Mouse (Mus musculus): Measurements from ENCODE around the gene Dennd4a.

The Dennd4a gene

DNA sequence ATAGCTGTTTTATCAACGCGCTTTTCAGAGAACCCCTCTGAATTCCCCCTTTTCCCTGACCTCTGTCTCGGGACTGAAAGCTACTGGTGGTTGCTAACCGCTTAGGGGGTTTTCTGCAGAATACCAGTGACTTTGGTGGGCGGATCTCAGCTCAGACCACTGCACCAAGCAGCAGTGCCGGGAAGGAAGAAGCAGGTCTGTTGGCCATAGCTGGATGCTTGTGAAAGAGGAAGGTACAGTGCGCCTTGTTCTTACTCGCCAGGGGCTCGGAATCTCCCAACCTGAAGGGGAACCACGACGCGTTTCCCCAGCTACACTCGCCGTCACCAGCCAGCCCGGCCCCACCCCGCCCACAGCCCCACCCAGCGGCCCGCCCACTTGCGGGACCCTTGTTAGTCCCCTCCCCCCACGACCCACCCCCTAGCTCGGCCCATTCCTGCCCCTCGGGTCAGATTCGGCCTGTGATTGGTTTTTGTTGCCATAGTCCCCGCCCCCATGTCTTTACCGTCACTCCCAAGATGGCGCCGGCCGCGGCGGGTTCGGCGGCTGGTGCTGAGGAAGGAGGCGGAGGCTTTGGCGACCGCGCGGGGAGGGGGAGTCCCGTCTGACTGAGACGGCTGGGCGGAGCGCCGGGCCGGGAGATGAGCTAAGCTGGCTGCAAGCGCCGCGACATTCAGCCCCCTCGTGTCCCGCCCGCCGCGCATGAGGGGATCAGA is at the start of gene Dennd4a:
Gene Dennd4a (plus strand): TSS at position 519 of the 716 bp plus-strand sequence.
- CTCF ChIA-PET, result interaction anchor here (0.6 to 2.8 kb wide), 6 partner anchors 11 to 22 kb away, joined by 3 to 11 read pairs (median 4); no protein-coding TSS in a partner anchor

- CTCF ChIA-PET, result no interaction called here
Measured at GRCm38 (mm10) chr9:64764824-64765223, 46.3 kb upstream of the Dennd4a start.

- CTCF ChIA-PET, result no interaction called here
Measured at GRCm38 (mm10) chr9:64766136-64766535, 45.0 kb upstream of the Dennd4a start.

GRCm38 (mm10) chr9:64767796-64768195 is 43.3 kb upstream of the Dennd4a start:
- CTCF ChIA-PET, result interaction anchor here (0.5 to 0.6 kb wide), 2 partner anchors 35 to 42 kb away, joined by 3 to 6 read pairs; no protein-coding TSS in a partner anchor

DNA sequence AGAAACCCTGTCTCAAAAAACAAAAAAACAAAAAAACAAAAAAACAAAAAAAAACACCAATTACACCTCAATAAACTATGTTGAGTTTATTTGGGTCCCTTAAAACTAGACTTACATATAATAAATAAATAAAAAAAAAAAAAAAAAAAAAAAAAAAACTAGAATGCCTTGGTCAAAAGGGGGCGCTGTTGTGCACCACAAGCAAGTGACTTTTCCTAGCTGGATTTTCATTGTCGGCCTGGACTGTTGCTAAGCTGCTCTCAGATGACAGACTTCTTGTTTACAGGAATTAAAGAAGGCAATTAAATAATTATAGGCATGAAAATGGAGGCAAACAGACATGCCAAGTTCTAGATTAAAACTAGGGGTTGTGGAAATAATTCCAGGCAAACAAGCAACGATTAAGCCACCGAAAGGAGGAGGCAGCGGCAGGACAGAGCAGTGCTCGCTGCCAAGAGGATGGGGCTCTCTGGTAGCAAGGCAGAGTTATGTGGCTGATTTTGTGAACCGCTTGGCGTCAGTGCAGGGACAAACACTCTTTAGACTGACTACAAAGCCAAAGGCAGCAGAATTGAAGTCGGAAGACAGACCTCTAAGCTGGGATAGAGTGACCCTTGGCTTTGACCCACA is 42.0 kb upstream of the Dennd4a start:
- CTCF ChIA-PET, result interaction anchor here (0.7 to 0.8 kb wide), 3 partner anchors 35 to 342 kb away, joined by 3 to 5 read pairs (median 4); no protein-coding TSS in a partner anchor

DNA sequence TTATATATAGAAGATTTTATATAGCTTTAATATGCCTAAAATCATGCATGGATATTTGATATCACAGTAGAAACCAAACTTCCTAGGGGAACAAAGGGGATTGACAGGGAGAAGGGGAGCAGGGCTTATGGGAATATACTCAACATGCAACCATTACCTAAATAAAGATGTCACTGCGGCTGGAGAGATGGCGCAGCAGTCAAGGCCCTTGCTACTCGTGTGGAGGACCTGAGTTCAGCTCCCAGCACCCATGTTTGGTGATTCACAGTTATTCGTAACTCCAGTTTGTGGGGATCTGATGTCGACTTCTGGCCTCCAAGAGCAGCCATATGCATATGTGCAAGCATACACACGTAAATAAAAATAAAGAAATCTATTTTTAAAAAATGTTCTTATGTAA is 41.2 kb upstream of the Dennd4a start:
- CTCF ChIA-PET, result no interaction called here

- CTCF ChIA-PET, result no interaction called here
Measured at GRCm38 (mm10) chr9:64770411-64770849, 40.7 kb upstream of the Dennd4a start.

GRCm38 (mm10) chr9:64771236-64771635 is 39.9 kb upstream of the Dennd4a start:
- CTCF ChIA-PET, result no interaction called here

DNA sequence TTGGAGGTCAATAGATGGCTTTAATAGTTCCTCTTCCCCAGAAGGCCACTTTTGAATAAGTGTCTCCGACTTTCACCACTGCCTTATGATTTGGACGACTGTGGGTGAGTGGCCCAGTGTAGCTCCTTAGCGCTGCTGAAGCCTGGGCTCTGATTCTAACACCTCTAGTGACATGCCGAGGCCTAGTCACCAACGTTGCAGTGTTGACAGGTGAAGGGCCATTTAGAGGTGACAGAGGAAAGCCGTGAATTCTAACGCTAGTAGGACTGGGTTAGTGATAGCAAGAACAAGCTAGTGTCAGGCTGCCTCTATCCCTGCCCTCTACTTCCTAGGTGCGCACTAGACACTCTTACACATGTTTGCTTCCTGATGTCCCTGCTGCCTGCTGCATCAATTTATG is 37.9 kb upstream of the Dennd4a start:
- CTCF ChIA-PET, result no interaction called here

DNA sequence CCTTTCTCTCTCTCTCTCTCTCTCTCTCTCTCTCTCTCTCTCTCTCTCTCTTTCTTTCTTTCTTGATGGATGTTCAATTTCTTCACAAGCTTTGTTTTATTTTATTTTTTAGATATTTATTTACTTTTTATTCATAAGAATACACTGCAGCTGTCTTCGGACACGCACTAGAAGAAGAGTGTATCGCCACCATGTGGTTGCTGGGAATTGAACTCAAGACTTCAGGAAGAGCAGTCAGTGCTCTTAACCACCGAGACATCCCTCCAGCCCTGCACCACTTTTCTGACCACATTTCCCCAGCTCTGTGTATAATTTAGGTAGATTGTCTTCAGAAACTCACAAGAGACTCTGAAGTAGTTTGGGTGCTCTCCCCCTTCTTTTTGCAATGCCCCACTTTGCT is 37.2 kb upstream of the Dennd4a start:
- CTCF ChIA-PET, result no interaction called here

DNA sequence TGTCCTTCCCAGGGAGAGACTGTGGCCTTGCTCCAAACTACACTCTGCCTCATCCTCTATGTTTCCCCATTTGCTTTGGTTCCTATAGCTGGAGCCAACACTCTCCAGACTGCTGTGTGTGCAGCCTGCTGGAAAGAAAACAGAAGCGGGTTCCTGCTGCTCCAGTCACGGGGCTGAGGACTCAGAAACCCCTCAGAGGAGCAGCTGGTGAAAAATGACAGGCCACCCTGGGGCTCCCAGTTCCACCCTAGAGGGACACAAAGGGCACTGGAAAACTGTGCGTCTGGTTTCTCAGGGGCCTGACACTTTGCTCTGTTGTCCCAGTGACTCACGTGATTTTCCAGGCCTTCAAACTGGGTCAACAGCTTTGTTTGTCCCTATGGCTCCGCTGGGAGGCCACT is 36.7 kb upstream of the Dennd4a start:
- CTCF ChIA-PET, result no interaction called here

GRCm38 (mm10) chr9:64774883-64775282 is 36.3 kb upstream of the Dennd4a start:
- CTCF ChIA-PET, result no interaction called here

- CTCF ChIA-PET, result no interaction called here
Measured at GRCm38 (mm10) chr9:64775491-64775890, 35.6 kb upstream of the Dennd4a start.

DNA sequence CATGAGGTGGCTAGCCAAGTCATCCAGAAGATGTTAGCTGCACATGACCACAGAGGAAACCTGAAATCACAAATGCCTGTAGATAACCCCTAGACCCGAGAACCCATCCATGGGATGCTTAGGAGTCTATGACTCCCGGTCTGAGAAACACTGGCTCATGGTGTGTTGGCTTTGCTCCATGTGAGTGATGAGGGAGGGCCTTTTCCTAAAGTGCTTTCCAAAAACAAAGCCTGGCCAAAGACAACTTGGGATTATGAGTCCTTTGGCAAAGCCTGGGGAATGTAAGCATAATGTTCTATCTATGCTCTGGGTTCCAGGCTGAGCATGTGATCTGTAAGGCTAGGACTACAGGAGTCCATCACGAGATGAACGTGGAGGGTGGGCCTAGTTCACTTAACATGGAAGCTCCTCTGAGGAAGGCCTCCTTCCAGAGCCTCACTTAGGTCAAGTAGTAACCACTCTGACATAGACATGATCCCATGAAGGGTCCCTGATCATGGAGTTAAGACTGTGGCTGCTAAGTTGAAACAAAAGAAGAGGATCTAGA is 33.6 kb upstream of the Dennd4a start:
- CTCF ChIA-PET, result no interaction called here

DNA sequence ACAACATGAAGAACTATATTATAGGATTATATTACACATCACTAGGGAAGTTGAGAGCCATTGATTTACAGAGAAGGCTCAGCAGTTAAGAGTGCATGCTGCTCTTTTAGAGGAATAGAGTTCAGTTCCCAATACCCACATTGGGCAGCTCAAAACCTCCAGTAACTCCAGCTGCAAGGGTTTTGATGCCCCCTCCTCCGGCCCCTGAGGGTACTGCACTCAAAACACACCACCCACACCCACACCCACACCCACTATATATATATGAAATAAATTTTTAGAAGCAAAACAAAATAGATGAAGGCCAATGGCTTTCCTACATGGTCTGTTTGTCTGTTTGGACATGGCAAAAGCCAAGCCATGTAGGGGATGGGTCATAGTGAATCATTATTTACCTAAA is 33.0 kb upstream of the Dennd4a start:
- CTCF ChIA-PET, result interaction anchor here (0.6 kb wide), 1 partner anchor 1038 kb away, joined by 4 read pairs; no protein-coding TSS in a partner anchor

- CTCF ChIA-PET, result interaction anchor here (0.6 to 0.9 kb wide), 2 partner anchors 124 to 449 kb away, joined by 3 to 11 read pairs; no protein-coding TSS in a partner anchor
Measured at GRCm38 (mm10) chr9:64779628-64780027, 31.5 kb upstream of the Dennd4a start.

- CTCF ChIA-PET, result interaction anchor here (0.7 kb wide), 1 partner anchor 58 kb away, joined by 3 read pairs; no protein-coding TSS in a partner anchor
Measured at GRCm38 (mm10) chr9:64783511-64783910, 27.6 kb upstream of the Dennd4a start.

DNA sequence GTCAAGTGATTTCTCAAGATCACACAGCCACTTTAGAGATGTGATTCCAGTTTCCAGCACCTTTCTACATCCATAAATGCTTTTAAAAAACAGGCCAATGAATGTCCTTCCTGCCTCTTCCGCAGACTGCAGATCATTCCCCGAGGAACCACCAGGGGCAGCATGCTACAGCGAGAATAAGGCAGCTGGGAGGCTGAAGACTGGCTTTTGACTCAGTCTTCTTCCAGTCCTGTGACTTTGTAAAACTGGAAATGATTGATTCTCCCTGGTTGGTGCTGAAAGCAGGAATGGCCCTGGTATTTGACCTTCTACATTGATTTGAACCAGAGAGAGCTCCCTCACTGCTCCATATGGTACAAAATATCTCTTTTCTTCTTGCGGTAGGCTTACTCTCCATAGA is 26.3 kb upstream of the Dennd4a start:
- CTCF ChIA-PET, result interaction anchor here (0.5 to 1.2 kb wide), 6 partner anchors 29 to 1765 kb away, joined by 3 to 6 read pairs (median 4); no protein-coding TSS in a partner anchor

GRCm38 (mm10) chr9:64786216-64786905 is 24.8 kb upstream of the Dennd4a start:
- CTCF ChIA-PET, result no interaction called here

- CTCF ChIA-PET, result interaction anchor here (0.8 to 1.6 kb wide), 3 partner anchors 10 to 36 kb away, joined by 3 to 5 read pairs (median 4); no protein-coding TSS in a partner anchor
Measured at GRCm38 (mm10) chr9:64788070-64788469, 23.1 kb upstream of the Dennd4a start.

DNA sequence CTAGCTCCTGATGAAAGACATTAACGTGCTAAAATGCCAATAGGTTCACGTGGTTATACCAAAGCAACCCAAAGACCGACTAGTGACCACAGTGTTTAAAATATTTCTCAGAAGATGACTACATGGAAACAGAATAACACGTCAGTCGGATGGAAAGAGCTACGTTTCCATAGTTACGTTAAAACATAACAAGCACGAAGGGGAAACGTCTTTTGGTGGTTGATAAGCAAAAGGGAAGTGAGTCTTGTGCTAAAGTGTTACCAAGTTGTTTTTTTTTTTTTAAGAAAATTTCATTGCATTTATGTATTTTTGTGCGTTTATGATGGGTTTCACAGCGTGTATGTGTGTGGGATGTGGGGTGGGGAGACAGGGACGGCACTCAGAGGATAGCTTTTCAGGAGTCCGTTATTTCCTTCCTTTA is 21.8 kb upstream of the Dennd4a start:
- CTCF ChIA-PET, result interaction anchor here (0.6 to 0.9 kb wide), 4 partner anchors 22 to 581 kb away, joined by 3 to 6 read pairs (median 4); no protein-coding TSS in a partner anchor
